Mouse (Mus musculus): ENCODE data around the gene Cldn15. TPM values are rescaled to one million over a fixed set of nuclear protein-coding genes. Genes with fewer than 3 reads are reported as not detected.
A peak's percentile ranks its signal among the peaks of the same experiment; 100 is the strongest.
"Not testable (repeated sequence)": the region's sequence is repeated elsewhere in the genome, so short reads cannot be mapped to it uniquely, and the experiment has no call there.

Gene Cldn15
- 1 to 10 TPM; 1.6 TPM for total RNA-seq (2021)
- long read RNA-seq, experiment 1: 0 reads
- long read RNA-seq, experiment 2, partial matches to known transcripts: 0 of 1 reads
- long read RNA-seq, experiment 2, other reads (novel, unspliced or antisense): 0 of 1 reads

- no peak for DNase-seq (ENCODE audit: low spot score)
Observed at GRCm38 (mm10) chr5:136966331-136966730, at the start of gene Cldn15. Gene Cldn15 (plus strand): TSS chr5:136966616.

- no peak for DNase-seq (ENCODE audit: low spot score)
Observed at GRCm38 (mm10) chr5:136917613-136918242, 48.7 kb upstream of the Cldn15 start.

DNA sequence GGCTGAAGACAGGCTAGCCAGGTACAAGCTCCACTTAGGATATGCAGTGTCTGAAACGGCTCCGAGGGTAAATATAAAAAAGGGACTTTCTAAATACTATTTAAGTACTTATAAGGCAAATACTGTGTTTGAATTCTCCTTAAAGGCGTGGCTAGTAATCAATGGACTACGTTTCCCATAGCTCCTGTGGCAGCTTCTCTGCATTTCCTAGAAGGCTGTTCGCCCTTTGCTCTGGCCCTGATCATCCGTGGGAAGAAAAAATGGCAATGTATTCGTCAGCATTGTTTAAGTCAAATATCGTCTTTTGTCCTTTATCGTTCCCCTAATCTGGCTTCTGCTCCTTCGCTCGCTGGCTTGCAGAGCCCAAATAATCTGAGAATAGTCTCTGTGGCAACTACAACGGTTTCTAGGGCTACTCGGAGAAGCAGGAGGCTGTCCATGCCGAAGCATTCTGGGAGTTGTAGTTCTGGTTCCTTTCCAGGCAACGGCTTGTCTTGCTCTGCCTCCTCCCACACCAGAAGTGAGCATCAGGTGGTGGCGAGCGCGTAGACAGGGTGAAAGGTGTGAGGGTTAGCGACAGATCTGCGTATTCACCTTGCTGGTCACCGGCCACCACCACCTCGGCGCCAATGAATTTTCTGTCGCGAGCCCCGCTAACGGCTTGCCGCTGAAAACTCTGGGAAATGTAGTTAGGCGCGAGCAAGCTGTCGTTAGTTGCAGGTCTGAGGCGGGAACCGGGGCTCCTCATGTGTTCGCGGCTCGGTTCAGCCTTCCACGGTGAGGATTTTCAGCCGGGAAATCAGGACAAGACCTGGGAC, 47.6 kb upstream of the Cldn15 start:
- peak; percentile 73 for DNase-seq (ENCODE audit: low spot score)

DNA sequence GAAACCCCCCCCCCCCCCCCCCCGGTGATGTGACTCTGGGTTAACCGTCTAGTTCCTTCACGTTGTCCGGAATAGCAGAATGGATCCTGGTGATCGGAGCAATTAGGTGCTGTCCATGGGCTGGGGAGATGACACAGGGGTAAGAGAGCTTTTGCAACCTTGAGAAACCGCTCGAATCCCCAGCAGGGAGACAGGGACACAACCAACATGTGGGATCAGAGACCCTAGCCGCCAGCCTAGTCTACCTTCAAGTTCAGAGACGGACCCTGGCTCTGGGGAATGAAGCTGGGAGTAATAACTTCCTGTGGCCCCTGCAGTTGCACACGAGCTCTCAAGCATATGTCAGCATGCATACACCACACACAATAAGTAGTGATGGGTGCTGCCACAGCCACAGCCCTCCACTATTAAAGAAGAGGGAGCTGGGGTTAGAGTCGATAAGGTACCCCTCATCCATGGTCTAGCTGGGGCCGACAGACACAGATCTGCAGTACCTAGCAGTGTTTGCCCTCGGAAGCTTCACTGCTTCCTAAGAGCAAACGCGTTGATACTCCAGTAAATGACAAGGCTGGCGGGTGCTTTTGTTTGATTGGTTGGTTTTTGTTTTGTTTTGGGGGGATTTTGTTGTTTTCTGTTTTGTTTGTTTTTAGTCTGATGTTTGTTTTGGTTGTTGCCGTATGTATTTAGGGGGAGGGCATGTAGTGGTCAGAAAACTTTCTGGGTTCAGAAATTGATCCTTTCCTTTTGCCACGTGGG, 46.7 kb upstream of the Cldn15 start:
- DNase-seq (ENCODE audit: low spot score): no peak

DNA sequence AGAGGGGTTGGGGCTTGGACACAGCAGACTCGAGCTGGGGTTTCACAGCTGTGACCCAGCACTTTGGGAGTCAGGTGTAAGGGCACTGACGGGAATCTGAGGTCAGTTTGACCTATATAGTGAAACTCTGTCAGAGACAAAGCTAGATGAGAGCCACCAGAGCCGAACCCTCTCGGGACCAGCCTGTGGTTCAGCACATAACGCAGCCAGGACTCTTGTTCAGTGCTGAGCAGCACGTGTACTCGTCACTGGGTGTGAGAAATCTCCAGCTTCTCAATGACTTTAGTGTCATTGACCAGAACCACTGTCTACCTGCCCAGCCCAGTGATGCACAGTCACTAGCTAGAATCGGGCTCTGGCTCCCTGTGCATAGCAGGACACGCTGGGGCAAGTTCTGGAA, 43.6 kb upstream of the Cldn15 start:
- DNase-seq (ENCODE audit: low spot score): no peak

- no peak for DNase-seq (ENCODE audit: low spot score)
Observed at GRCm38 (mm10) chr5:136923751-136924478, 42.5 kb upstream of the Cldn15 start.

GRCm38 (mm10) chr5:136929073-136929472, 37.3 kb upstream of the Cldn15 start:
- DNase-seq (ENCODE audit: low spot score): peak; percentile 81

DNA sequence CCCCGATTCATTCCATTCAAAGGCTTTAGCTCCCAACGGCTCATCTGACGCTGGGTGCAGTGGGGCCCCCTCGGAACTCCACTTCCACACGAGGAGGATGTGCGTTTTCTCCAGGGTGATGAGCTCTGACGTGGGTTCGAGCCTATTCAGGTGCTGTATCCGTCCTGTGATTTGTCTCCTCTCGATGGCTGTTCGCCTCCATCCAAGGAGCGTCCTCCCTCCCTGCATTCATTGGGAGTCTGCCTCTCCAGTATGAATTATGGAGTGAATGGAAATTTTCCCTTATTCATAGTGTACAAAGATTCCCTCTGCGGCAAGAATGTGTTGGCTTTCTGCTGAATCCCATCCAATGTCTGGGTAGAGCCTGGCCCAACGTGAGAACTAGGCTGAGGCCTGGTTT, 34.5 kb upstream of the Cldn15 start:
- no peak for DNase-seq (ENCODE audit: low spot score)

DNA sequence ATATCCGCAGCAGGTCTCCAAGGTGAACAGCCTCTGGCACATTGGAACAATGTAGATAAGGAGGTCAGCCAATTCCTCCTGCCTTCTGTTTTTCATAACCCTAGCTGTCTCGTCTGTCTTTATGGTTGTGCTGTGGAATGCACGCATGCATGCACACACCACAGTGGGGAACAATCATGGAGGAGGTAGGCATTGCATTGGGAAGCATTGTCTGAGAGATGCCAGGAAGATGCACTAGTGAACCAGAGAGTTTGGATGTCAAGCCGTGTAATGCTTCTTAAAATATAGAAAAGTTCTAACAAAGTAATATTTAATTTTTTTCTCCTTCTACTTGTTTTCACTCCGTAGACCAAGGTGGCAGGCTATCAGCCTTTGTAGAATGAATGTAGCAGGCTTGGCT, 33.5 kb upstream of the Cldn15 start:
- no peak for DNase-seq (ENCODE audit: low spot score)

DNA sequence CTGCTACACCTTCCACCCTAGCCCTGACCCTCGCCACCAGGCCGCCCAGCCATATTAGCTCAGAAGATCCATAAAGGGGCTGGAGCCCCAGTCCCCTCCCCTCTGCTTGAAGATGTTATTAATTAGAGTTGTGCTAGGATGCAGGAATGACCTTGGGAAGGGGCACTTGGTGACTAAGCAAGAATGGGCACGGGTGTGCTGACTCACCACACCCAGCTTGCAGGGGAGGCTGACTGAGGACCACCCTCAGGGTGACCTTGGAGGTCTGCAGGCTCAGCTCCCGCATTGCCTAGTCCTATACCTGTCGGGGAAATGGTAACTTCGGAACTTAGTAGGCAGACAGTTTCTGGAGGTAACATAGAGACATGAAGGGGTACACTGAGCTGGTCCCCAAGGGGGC, 32.5 kb upstream of the Cldn15 start:
- no peak for DNase-seq (ENCODE audit: low spot score)

GRCm38 (mm10) chr5:136935905-136936695, 30.3 kb upstream of the Cldn15 start:
- no peak for DNase-seq (ENCODE audit: low spot score)

DNA sequence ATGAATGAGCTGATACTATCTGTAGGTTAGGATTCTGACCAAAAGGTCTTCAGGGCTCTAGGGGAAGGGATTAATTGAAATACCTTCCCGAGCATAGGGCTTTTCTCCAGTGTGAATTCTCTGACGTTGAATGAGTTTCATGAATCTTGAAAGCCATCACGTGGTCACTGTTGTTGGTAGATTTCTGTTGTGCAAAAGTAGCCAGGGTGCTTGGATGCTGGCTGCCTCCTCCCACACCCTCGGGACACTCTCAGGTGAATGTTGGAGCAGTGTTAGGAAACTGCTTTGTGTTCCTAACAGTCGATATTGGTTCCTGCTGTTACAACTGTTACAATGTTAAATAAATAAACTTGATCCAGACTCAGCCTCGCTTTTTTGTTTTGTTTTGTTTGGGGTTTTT, 29.7 kb upstream of the Cldn15 start:
- DNase-seq (ENCODE audit: low spot score): no peak

DNA sequence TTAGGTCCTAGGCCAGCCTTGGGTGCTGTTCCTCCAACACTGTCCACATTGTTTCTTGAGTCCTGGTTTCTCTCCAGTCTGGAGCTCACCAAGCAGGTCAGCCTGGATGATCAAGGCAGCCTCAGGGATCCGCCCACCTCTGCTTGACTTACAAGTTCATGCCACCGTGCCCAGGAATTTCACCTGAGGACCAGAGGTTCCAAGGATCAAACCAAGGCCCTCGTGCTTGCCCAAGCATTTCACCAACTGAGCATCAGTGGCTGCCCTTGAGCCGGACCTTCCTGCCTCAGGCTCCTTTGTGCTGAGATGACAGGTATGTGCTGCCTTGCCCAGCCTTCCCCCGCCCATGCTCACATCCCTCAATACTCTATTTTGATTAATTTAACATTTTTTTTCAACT, 28.8 kb upstream of the Cldn15 start:
- DNase-seq (ENCODE audit: low spot score): no peak

DNA sequence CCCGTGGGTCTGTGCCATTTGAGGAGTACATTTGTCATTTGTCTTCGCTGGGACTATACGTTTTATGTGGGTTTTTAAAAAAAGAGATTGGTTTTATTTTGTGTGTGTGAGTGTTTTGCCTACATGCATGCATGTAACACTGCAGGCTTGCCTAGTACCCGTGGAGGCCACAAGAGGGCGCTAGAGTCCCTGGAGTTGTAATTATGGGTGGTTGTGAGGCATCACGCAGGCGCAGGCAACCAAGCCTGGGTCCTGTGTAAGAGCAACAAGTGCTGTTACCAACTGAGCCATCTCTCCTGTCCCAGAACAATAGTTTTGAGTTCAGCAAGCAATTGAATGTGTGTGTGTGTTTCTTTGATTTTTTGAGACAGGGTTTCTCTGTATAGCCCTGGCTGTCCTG, 27.1 kb upstream of the Cldn15 start:
- no peak for DNase-seq (ENCODE audit: low spot score)

DNA sequence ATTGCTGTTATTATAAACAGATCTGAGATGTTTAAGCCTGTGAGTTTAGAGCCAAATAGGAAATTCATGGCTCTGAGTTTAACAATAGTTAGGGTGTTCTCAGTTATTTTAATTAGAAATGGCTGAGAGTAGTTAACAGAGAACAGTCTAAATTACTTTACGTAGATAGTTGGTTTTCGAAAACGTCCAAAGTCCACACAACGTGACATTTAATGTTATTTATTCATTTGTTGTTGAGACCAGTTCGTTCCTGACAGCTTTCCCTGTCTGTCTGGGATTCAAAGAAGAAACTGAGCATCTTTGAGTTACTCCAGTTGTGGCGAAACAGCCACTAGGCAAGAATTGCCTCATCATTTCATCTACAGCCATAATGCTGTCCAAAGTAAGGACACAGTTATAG, 26.4 kb upstream of the Cldn15 start:
- DNase-seq (ENCODE audit: low spot score): not testable (repeated sequence)

GRCm38 (mm10) chr5:136940845-136941560, 25.4 kb upstream of the Cldn15 start:
- no peak for DNase-seq (ENCODE audit: low spot score)

DNA sequence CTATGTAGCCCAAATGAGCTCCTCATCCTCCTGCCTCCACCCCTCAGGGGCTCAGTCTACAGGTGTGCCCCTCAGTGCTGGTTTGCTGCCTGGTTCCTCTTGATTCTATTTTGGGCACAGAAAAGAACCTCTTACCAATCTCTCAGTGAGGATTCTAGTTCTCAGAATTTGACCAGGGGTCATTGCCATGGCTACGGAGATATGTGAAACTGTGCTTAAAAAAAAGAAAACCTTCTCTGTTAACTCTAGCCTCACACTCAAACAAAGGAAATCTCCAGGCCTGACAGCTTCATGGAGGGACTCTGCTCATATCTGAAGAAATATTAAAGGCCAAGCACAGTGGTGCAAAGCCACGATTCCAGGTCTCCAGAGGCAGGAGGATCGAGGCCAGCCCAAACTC, 23.6 kb upstream of the Cldn15 start:
- no peak for DNase-seq (ENCODE audit: low spot score)

- no peak for DNase-seq (ENCODE audit: low spot score)
Observed at GRCm38 (mm10) chr5:136943382-136943781, 23.0 kb upstream of the Cldn15 start.

DNA sequence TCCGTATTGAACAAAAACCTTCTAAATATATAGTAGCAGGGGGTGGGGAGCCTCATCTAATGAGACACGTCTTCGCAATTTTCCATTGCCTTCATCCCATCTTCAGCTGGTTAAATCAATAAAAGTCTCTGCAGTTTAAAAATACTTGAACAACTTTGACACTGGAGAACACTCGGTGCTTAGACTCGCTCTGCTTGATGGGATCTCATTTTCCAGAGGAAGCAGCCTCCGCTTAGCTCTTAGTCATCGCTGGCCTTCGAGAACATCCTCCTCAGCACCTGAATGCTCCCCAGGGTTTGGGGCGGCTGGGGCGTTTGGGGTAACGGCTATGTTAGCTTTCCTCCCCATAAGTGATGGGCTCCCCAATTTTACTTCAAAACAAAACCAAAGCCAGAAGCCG, 21.3 kb upstream of the Cldn15 start:
- no peak for DNase-seq (ENCODE audit: low spot score)

GRCm38 (mm10) chr5:136947874-136948273, 18.5 kb upstream of the Cldn15 start:
- no peak for DNase-seq (ENCODE audit: low spot score)
